Mouse (Mus musculus) CH12.LX (cell line): ENCODE results near the gene C9orf72.

Experiments used
- CTCF ChIP-seq, 2 experiments: IDR thresholded peaks in 1 of 2; conservative IDR thresholded peaks in 1 of 2; 2 replicates each; pipeline ENCODE4 v1.5.1; 2011 to 2012; ENCODE audit warnings: low read depth in 2 of 2, low read length in 2 of 2, improper control_type of control experiment in 1 of 2, inconsistent platforms in 1 of 2, mild to moderate bottlenecking in 1 of 2, moderate library complexity in 1 of 2
- EP300 ChIP-seq: IDR thresholded peaks from 2 replicates; pipeline ENCODE4 v1.6.1; 2011; ENCODE audit warnings: low read length, improper control_type of control experiment
- KAT2A ChIP-seq: IDR thresholded peaks from 2 replicates; pipeline ENCODE4 v1.6.1; 2012; ENCODE audit warnings: low read length, improper control_type of control experiment, inconsistent platforms; ENCODE audit not compliant: insufficient replicate concordance
- NELFE ChIP-seq: IDR thresholded peaks from 2 replicates; pipeline ENCODE4 v1.6.1; 2011; ENCODE audit warnings: low read depth, low read length, improper control_type of control experiment
- POLR2A ChIP-seq: IDR thresholded peaks from 2 replicates; pipeline ENCODE4 v1.6.1; 2011; ENCODE audit warnings: low read depth, mild to moderate bottlenecking, improper control_type of control experiment, low read length
- ZC3H11A ChIP-seq: IDR thresholded peaks from 2 replicates; pipeline ENCODE4 v1.6.1; 2012; ENCODE audit warnings: low read depth, mild to moderate bottlenecking, inconsistent platforms, low read length, improper control_type of control experiment

DNA sequence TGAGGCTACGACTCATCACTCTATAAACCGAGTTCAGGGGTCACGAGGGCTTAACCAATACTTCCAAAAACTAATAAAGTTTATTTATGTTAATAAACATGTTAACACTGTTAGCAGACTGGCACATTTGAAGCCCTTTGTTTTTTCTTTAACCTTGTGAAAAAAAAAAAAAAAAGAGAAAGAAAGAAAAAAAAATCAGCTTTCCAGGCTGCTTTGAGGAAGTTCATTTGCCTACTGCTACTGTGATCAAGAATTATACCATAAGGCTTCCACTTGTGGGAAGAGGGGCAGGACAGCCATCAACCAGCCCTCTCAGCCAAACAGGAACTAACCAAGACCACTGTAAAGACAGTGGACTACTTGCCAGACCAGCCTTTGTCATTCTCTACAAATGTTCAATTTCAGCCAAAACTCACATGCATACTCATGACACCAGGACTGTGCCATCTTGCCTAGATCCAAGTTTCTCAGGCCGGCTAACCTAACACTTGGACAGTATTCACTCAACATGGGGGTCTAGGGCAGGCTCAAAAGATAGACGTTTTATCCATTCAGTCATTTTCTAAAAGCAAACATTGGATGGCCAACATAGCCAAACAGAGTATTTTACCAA lies 2.5 kb downstream of the C9orf72 start:
- TF ChIP-seq POLR2A (no peak), EP300 (peak; percentile 75; the same call in 1 of the 2 replicates), NELFE (no peak), CTCF (conservative IDR thresholded peaks at IDR 0.05 in 1 of 2, IDR thresholded peaks at IDR 0.05 in 1 of 2; ENCODE audit: low read depth in 2 of 2, low read length in 2 of 2) (no peak), ZC3H11A (no peak), KAT2A (no peak)
